Mouse (Mus musculus): ENCODE data around the gene Cacna1i.

The Cacna1i gene

DNA sequence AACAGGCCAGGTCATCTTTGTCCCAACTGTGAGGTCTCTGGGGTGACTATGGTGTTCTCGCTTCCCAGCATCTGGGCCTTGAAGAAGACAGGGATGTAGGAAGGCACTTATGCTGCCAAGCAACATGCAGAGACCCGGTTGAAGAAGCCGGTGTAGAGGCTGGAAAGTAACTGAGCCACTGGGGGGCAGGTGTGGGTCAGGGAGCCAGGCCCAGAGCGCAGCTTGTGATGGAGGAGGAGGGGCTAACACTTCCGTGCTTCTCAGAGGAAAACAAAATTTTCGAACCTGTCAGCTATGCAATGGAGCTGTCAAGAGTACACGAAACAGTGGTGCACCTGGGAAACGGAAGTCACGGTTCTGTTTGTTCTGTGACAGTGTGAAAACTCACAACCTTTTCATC lies 9.9 kb upstream of the Cacna1i start:
- no peak for DNase-seq (ENCODE audit: low spot score)

DNA sequence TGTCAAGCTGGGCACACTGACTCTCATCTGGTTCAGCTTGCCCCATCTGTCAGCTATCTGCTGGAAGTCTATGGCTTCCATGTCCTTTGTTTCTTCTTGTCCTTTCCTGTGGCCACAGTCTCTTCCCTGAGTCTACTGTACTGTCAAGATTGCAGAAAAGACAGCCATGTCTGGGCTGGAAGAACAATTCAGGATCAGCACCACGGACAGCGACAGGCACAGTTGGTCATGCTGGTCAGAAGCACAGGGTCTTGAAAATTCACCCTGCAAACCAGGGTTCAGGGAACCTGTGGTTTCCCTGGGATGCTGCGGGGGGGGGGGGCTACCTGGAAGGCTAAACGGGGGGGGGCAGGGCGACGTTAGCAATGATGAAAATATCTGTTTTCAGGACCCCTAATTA lies 9.4 kb upstream of the Cacna1i start:
- DNase-seq (ENCODE audit: low spot score), result no peak

DNA sequence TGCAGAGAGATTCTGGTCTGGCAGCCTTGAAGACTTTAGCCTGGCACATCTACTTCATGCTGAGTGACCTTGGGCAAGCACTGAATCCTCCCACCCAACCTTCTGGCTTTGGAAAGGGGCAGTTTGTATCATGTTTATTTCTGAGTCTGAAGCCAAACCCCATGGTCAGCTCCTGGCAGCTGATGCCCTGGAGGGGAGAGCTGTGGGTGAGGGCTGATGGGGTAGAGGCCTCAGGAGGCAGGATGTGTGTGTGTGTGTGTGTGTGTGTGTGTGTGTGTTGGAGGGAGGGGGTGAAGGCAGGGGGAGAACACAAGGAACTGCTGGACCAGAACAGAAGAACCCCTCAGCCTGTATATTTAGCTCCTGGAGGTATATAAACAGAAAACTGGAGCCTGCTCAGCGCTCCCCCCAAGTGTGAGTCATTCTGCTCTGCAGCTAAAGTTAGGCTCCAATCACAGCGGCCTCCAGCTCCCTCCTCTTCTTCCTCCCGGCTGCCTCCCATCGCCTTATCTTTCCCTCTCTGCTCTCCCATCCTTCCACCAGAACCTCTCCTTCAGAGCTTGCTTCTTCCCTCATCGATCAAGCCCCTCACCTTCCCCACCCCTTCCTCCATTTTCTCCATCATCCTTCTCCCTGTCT lies 8.8 kb upstream of the Cacna1i start:
- DNase-seq (ENCODE audit: low spot score), result no peak

DNA sequence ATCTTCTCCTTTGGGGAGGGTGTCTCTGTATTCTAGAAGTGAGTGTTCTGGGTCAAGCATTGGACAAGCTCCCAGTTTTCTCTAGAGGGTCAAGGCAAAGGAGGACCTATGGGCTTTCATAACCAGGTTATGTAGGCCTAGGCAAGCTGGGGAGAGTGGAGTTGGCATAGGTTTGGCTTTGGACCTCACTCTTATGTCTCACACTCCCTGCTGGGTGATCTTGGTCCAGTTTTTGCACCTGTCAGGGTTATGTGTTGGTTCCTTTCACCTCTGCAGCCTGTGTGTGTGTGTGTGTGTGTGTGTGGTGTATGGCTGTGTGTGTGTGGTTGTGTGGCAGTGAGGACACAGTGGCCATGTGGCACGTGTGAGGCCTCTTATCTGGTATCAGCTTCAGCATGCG lies 8.0 kb upstream of the Cacna1i start:
- no peak for DNase-seq (ENCODE audit: low spot score)

DNA sequence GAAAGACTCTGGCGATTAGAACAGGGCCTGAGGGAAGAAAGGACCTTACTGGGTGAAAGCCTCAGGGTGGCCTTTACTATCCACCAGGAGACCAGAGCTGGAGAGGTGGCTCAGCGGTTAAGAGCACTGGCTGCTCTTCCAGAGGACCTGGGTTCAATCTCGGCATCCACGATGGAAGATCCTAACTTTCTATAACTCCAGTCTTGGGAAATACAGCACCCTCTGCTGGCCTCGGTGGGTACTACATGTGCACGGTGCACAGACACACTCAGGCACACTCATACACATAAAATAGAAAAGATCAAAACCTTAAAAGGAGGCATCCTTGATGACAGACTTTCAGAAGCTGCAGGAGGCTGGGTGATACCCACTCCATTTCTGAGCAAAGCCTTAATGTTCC lies 6.4 kb upstream of the Cacna1i start:
- DNase-seq (ENCODE audit: low spot score), result no peak

DNA sequence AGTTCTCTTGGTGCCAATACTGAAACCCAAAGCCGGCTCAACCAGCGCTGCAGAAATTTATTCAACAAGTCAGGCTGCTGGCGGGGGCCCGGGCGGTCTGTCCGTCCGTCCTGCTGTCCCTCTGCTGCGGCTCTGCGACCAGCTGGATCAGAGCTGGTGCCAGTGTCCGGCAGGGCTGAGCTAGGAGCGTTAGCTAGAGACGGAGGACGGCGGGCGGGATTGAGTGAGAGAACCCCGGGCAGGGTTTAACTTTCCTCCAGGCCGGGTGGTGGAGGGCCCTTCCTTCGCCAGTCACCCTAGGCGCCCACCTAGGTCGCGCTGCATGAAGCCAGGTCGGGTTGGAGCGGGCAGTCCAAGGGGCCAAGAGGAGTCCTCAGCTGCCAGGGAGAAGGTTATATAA lies 998 bp downstream of the Cacna1i start:
- DNase-seq (ENCODE audit: low spot score), result no peak

DNA sequence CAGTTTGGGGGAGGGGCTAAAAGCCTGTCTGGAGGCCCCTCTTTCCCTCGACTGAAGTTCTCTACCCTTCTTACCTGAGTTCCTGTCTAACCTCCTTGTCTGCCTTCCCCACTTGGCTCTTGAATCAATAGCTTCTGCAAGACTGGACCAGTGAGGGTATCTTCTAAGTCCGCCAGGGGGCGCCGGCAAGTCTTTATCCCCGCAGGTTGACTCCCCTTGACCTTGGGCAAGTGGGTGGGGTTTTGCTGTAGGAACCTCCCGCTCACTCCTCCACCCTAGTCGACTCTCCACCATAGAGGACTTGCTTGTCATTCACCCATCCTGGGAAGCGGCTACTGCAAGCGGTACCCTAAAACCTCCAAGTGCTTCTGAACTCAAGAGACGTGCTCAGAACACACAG lies 2.4 kb downstream of the Cacna1i start:
- DNase-seq (ENCODE audit: low spot score), result peak; percentile 29

DNA sequence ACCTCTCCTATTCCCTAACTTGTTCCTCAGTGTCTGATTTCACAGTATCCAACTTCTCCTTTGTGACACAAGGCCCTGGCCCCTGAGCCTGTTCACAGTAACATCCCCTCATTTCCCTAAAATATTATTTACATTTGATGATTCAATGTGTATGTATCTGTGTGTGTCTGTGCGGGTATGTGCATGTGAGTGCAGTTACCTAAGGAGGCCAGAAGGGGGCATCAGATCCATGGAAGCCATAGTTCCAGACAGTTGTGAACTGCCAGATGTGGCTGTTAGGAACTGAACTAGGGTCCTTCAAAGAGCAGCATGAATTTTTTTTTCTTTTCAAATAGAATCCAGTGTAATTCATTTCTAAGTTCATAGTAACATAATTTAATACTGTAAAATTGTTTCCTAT lies 10.1 kb downstream of the Cacna1i start:
- DNase-seq (ENCODE audit: low spot score), result no peak

DNA sequence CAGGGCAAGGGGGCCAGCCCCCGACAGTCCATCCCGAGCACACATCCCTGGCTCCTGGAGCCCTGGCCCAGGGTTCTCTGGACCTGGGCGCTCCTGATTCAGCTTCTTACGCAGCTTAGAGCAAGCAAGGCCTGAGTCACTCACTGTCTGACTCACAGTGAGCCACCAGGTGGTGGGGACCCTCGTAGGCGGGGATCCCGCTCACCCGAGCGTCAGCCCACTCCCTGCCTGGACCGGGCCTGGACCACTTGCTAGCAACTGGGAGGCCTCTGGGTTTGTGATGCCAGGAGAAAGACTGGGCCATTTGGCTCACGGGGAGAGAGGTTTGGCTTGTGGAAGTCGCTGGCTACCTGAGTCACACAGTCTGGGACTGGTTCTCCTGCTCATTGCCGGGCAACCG lies 16.7 kb downstream of the Cacna1i start:
- no peak for DNase-seq (ENCODE audit: low spot score)

DNA sequence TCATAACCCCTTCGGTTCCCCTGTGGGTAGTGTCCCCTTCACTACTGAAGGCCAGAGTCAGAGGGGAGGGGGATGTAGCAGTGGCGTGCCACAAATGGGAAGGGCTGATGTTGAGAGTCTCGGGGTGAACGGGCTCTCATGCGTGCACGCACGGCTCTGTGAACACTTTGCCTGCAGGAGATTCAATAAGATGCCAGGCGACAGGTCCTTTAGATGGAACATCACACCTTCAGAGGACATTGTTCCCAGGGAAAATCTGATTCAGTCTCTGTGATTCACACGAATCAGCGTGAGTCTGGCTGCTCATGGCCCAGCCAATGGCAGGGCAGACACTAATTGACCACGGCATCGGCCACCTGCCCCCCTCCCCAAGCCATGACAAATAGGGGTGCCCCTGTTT lies 17.1 kb downstream of the Cacna1i start:
- no peak for DNase-seq (ENCODE audit: low spot score)

DNA sequence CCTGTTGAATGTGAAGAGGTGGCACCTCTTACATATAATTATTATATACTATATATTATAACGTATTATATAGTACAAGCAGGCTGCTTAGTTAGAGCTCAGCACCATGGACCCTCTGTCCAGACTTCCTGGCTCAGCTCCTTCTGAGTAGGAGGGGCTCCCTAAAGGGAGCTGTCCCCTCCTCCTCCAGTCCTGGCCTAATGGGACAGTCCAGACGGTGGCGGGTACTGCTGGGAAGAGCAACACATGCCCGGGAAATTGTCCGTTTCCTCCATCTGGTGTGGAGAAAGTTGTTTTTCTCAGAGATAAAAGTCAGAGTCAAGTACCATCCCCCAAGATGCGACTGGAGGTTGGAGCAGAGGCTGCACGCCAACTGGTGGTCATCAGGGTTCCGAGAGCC lies 19.1 kb downstream of the Cacna1i start:
- DNase-seq (ENCODE audit: low spot score), result no peak

DNA sequence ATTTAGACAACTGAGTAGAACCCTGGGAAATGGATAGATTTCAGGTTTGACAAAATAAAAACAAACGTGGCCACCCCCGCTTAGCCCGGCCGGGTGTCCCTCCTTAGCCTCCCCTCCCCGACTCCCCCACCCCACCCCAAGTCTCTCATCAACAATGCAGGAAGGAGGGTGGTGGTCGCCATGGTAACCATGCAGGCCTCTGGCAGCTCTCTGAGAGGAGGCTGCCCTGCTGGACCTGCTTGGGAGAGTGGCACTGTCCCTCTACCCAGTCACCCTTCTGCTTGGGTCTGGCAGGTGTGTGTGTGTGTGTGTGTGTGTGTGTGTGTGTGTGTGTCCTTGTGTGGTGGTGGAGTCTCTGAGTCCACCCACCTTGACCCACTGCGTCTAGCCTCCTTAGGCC lies 27.7 kb downstream of the Cacna1i start:
- no peak for DNase-seq (ENCODE audit: low spot score)

DNA sequence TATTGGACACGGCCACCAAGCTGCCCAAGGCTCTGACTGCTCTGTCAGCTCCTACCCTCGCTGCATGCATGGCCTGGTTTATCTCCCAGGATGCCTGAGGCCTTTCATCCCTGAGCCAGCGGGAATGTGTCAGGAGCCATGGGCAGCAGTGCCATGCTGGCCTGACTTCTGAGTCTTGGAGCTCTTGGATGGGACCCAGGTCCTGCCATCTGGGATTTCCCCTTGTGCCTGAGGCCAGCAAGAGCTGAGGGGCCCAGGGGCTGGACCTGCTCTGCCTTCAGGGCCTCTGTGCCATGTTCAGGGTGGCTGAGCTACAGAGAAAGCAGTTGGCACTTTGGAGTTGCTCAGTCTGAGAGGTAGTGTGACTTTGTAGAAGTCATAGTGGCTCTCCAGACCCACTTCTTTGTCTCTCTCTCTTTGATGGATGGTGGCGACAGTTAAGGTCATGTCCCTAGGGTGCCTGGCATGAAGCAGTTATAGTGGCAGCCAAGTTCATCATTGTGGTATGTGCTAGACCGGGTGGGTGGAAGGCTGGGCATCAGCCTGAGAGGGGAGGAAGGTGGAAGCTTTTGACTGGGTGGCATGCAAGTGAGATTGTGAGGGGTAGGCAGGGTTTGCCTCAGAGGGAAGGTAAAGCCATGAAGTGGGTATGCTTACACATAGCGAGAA lies 30.1 kb downstream of the Cacna1i start:
- DNase-seq (ENCODE audit: low spot score), result no peak

DNA sequence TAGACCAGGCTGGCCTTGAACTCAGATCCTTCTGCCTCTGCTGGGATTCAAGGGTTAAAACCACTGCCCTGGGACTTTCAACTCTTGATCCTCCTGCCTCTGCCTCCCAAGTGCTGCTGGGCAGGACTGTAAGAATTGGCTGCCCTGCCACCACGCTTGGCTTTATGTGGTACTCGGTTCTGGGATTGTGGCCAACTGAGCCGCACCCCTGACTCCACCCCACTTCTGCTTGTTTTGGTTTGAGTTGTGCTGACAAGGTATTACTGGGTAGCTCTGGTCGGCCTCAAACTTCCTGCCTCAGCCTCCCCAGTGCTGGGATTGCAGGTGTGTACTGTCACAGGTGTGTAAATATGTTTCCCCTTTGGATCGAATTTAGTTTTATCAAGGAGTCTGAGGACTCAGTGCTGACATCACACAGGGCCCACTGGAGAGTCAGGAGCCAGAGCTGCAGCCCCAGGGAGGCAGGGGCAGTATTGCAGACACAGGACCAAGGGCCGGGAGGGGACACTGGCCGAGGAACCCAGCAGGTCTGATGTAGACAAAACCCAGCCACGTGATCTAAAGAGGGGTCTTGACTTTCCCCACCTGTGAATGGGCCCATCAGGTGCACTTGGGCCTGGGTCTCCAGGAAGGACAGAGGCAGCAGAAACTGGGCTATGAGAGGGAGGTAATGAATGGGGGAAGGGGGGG lies 30.9 kb downstream of the Cacna1i start:
- no peak for DNase-seq (ENCODE audit: low spot score)

DNA sequence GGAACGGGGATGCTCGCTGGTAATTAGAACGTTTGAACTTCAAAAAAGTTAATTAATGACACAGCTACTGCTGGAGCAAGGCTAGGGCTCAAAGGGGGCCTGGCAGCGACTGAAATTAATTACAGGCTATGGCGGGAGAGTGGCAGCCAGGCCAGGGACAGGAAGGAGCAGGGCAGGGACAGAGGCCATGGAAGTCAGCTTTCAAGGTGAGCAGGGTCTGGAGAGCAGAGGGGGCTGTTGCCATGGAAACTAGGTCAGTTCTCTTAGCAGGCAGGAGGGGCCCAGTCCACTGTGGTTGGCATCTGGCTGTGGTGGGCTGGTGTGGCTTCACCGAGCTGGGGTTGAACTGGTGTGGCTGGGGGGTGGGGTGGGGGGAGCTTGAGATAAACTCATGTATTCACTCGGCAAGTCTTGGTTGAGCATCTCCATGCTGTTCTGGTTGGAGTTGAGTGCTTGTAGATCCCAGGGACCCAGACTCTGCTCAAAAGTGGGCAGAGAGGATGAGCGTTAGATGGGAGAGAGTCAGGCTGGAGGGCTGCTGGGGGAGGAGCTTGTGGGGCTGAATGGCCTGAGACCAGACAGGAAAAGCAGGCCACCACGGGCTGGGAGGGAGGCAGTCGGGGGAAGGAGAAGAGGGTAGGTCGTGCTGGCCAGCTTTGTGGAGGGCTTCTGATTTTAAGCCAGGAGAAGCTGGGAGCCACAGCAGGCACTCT lies 31.7 kb downstream of the Cacna1i start:
- DNase-seq (ENCODE audit: low spot score), result no peak

DNA sequence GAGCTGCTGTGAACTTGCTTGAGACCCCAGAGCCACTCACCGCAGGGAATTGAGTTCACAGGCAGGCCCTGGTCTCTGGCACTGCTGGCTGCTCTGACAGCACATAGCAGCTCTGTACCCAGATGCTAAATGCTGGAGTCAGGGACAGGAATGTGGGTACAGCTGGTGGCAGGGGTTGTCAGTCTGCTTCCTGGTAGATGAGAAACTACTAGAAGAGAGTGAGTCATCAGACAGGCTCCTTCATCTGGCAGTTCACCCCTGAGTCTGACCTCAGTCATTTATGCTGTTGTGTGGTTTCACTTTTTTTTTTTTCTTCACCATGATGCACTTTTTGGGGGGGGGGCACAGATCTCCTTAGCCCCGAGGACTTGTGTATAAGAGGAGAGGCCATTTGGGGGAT lies 32.3 kb downstream of the Cacna1i start:
- DNase-seq (ENCODE audit: low spot score), result no peak

DNA sequence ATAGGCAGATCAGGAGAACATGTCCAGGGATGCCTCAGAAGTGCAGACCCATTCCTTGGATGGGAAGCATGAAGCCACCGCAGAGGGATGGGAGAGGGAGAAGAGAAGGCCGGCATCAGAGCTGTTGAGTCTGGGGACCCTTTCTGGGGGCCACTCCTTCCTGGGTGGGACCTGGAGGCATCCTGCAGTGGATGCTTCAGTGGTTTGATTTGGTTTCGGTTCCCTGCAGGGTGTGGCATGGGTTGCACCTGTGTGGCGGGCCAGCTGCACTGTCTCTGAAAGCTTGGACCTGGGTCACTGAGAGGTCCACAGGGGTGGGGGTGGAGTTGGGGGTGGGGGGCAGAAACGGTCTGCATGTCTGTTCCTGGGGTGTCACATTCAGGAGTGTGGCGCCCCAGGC lies 32.9 kb downstream of the Cacna1i start:
- no peak for DNase-seq (ENCODE audit: low spot score)

DNA sequence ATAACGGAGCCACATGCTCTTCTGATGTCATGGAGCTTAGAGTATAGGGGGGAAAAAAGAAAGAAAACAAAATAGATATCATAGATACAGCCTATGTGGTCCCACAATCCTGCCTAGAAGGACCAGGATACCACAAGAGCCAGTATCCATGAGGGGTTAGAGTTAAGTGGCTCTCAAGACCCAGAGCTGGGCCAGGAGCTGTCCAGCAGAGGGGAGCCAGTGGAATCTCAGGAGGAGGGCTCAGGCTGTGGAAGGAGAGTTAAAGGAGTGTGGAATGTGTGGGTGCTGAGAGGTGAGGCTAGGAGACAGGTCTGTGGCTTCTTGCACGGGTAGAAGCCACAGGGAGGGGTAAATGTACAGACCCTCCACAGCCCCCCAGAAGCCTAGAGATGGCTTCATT lies 38.2 kb downstream of the Cacna1i start:
- DNase-seq (ENCODE audit: low spot score), result no peak

DNA sequence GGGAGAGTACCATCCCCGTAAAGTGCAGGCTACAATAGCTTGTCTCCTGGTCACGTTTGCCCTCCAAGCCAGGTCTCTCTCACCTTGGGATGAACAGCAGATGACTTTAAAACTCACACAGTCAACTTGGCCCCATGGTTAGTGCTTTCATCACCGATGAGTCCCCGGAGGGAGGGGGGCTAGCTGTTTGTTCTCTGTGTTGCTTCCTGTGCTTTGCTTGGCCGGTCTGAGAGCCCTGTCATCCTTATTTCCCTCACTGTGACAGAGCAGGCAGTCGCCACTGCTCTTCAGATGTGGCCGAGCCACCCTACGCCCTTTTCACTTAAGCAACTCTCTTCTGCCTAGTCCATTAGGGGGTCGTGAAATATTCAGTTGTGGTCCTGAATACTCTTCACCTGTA lies 38.7 kb downstream of the Cacna1i start:
- no peak for DNase-seq (ENCODE audit: low spot score)

DNA sequence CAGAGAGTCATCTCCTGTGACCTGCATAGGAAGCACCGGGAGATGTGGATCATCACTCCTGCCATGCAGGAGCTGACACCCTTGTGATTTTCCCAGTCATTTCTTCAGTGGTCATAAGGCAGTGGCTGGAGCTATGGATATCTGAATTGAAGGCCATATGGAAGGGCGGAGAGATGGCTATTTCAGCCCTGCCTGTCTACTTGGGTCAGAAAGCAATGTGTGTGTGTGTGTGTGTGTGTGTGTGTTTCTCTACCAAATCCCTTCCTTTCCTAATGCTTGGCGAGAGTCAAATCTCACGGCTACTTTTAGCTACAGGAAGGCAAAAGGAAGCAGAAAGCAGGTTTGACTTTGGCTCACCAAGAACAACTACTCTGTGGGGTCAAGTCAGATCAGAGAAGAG lies 39.9 kb downstream of the Cacna1i start:
- no peak for DNase-seq (ENCODE audit: low spot score)

DNA sequence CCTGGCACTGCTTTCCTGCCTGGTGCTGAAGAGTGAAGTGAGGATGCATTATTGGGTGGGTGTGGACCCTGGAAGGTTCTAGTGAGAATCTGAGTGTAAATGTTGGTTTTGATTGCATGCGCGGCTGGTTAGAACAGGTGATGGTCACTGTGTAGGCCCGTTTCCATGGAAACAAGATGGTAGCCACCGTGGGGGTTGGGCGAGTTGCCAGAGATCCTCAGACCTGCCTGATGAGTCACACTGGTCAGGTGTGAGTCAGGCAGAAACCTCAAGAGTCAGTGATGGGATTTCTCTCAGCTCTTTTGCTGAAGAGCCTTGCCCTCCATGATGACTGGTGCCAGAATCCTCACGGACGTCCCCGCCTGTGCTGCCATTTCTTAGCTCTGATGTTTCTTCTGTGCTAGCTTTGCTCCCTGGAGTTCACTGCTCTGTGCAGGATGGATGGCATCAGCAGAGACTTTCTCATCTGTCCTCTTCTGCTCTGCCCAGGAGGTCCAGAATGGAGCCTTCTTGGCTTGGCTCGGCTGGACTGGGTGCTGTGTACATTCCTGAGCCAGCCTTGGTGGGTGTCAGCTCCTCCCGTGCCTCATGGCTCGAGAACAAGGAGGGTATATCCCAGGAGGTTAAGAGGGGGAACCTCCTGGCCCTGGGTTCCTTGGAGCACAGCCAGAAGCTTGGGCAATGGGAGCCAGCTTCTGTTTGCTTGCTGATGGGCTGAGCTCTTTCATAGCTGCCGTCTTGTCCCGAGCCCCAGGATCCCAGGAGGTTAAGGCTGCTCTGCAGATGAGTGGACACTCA lies 40.9 kb downstream of the Cacna1i start:
- DNase-seq (ENCODE audit: low spot score), result no peak

DNA sequence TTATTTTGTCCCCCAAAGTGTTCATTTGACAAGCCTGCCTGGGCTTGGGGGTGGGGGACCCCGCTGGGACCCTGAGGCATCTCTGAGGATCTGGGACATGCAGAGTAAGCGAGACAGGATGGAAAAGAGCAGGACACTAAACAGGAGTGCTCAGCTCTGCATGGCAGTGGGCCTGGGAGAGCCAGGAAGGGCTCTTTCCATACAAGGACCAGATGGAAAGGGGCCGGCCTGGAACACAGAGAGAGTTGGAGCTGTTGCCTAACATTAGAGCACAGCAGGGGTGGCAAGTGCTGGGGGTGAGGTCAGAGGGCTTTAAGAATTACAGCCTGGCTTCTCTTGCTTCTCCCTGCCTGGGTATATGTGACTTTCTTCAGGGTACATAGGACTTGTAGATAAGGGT lies 43.2 kb downstream of the Cacna1i start:
- DNase-seq (ENCODE audit: low spot score), result no peak
